Mouse (Mus musculus): ENCODE results near the gene Ptges3l. TPM values are rescaled to one million over a fixed set of nuclear protein-coding genes. Genes with fewer than 3 reads are reported as not detected.

Gene Ptges3l
- total RNA-seq, 2 experiments from 2014 or later, result 2.8 to 5.7 TPM

Small RNA genes within 50 kb of the gene (microRNA-seq; reads per million reads assigned to microRNA genes)
- 0 to 1.8 reads per million in 2 experiments for gene Mir6929

Other genes with a start within 250 kb of the Ptges3l start
- under 1 TPM; 0.19 to 0.26 TPM for gene Ccr10, start 249.9 kb downstream of the Ptges3l start, total RNA-seq (2021)
- gene Ezh1, start 198.9 kb downstream of the Ptges3l start, total RNA-seq (2021), result 10 to 100 TPM; 32.4 TPM
- 10 to 100 TPM; 40.4 to 44.7 TPM for gene Ramp2, start 179.3 kb downstream of the Ptges3l start, total RNA-seq (2021)
- gene Vps25, start 171.6 kb downstream of the Ptges3l start, total RNA-seq (2021), result 10 to 100 TPM; 74.6 to 86.7 TPM
- gene Wnk4, start 164.8 kb downstream of the Ptges3l start, total RNA-seq (2021), result 1 to 10 TPM; 4.7 to 5.7 TPM
- under 1 TPM; 0.27 to 0.59 TPM for gene Cntd1, start 146.3 kb downstream of the Ptges3l start, total RNA-seq (2021)
- gene Coa3, start 146.2 kb downstream of the Ptges3l start, total RNA-seq (2021), result 100 to 1,000 TPM in 1 of 2 experiments, 10 to 100 TPM in 1; 97.6 to 101 TPM
- gene Becn1, start 123.0 kb downstream of the Ptges3l start, total RNA-seq (2021), result 100 to 1,000 TPM; 198 to 207 TPM
- gene Psme3, start 109.1 kb downstream of the Ptges3l start, total RNA-seq (2021), result 100 to 1,000 TPM in 1 of 2 experiments, 10 to 100 TPM in 1; 99.8 to 111 TPM
- 1 to 10 TPM; 3.4 to 5.4 TPM for gene Aoc2, start 100.3 kb downstream of the Ptges3l start, total RNA-seq (2021)
- 1 to 10 TPM; 1.8 to 2.9 TPM for gene Aoc3, start 94.7 kb downstream of the Ptges3l start, total RNA-seq (2021)
- not detected for gene G6pc, start 57.8 kb downstream of the Ptges3l start, total RNA-seq (2021)
- gene Aarsd1, start 7.7 kb downstream of the Ptges3l start, total RNA-seq (2021), result 10 to 100 TPM; 33.4 to 42.2 TPM
- 1 to 10 TPM; 4.5 to 9.7 TPM for gene Gm27029, start 537 bp downstream of the Ptges3l start, total RNA-seq (2021)
- gene Rundc1, start 248 bp downstream of the Ptges3l start, total RNA-seq (2021), result 10 to 100 TPM; 31.1 to 32.6 TPM
- gene Rpl27, start 17.0 kb upstream of the Ptges3l start, total RNA-seq (2021), result 10 to 100 TPM; 41.0 to 43.6 TPM
- gene Ifi35, start 23.1 kb upstream of the Ptges3l start, total RNA-seq (2021), result 1 to 10 TPM in 1 of 2 experiments, under 1 TPM in 1; 0.97 to 2.6 TPM
- 100 to 1,000 TPM; 148 to 154 TPM for gene Rnd2, start 39.7 kb upstream of the Ptges3l start, total RNA-seq (2021)
- gene Vat1, start 40.9 kb upstream of the Ptges3l start, total RNA-seq (2021), result 10 to 100 TPM; 36.4 to 44.8 TPM
- 1 to 10 TPM; 1.4 to 2.0 TPM for gene Brca1, start 126.6 kb upstream of the Ptges3l start, total RNA-seq (2021)
- gene Nbr1, start 126.8 kb upstream of the Ptges3l start, total RNA-seq (2021), result 100 to 1,000 TPM; 115 to 116 TPM
- gene Tmem106a, start 156.9 kb upstream of the Ptges3l start, total RNA-seq (2021), result 1 to 10 TPM; 1.3 to 2.0 TPM
- gene Gm11634, start 173.9 kb upstream of the Ptges3l start, total RNA-seq (2021), result not detected
- 1 to 10 TPM; 4.3 to 4.9 TPM for gene Rdm1, start 201.9 kb upstream of the Ptges3l start, total RNA-seq (2021)
- gene Arl4d, start 240.2 kb upstream of the Ptges3l start, total RNA-seq (2021), result 10 to 100 TPM; 23.2 to 39.8 TPM